Mouse (Mus musculus): ENCODE measurements at regions not wholly inside any gene's neighbourhood (a gene's known extent, or its start where the extent isn't known, plus 50 kb on each side); places are given as distances from the start of the nearest gene placed in this dataset.

GRCm38 (mm10) chr13:83067496-83067895 lies 436.3 kb upstream of the Mef2c start:
- no peak for TF ChIP-seq GATA1 (IDR thresholded peaks at IDR 0.05; ENCODE audit: low read length)

DNA sequence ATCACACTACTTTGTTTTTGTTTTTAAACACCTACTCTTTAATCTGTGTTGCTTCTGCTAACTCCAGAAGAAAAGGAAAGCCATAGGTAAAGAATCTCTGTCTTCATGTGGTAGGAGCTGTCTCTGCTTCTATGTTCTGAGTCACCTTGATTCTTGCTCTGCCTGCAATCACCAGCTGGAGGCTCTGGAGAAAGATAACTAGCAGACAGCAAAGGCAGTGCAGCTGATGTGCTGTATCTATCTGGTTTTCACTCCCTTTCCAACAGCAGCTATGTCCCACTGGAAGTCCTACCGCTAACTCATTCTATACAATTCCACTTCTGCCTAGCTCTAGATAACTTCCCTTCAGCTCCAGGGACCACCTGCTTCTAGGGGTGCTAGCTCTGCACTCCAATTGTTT lies 435.2 kb upstream of the Mef2c start:
- no peak for TF ChIP-seq GATA1 (IDR thresholded peaks at IDR 0.05; ENCODE audit: low read length)

DNA sequence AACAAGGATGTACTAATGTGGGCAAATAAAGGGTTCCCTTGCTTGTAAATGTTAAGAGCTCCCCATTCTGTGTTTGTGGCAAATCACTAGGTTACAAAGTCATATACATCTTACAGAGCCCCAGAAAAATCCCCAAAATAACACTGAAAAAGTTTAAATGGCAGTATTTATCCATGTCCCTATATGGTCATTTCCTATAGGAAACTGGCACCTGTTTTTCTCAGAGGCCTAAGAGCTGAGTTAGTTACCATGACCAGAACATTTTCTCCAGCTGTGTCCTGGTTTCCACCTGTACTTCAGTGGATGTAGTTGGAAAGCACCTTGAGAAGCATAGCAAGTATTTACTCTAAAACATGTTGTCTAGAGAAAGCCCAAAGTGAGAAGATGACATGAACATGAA lies 434.5 kb upstream of the Mef2c start:
- no peak for TF ChIP-seq GATA1 (IDR thresholded peaks at IDR 0.05; ENCODE audit: low read length)

- TF ChIP-seq GATA1 (IDR thresholded peaks at IDR 0.05; ENCODE audit: low read length), result no peak
Observed at GRCm38 (mm10) chr13:83072073-83072472, 431.8 kb upstream of the Mef2c start.

DNA sequence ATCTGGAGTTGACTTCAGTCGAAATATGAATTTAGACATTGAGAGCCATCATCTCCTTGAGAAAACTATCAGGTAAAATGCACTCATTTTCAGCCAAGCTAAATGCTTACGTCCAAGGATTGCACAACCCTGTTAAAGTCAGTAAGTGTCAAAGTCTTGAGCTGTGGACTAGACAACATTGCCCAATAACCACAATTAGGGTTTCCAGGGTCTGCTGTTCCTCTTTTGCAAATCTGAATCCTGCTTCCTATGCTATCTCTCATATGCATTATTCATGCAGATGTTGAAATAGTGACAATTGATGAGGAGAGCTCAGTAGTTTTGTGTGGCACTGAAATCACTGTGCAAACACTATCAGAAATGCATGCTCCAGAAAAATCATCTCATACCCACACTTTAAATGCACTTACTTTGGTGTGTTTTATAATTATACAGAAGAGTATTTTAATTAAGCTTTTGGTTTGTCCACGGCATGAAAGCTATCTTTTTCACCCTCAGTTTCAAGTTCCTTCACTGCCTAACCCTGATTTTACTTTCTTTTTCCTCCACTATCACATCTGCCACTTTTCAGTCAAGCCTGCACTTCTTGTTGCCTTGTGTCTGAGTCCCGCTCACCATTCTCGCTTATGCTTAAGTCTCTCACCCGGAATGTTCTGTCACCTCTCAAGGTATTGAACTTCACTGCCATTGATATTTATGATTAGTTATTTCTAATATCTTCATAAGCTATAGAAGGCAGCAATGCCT lies 429.4 kb upstream of the Mef2c start:
- no peak for TF ChIP-seq GATA1 (IDR thresholded peaks at IDR 0.05; ENCODE audit: low read length)

DNA sequence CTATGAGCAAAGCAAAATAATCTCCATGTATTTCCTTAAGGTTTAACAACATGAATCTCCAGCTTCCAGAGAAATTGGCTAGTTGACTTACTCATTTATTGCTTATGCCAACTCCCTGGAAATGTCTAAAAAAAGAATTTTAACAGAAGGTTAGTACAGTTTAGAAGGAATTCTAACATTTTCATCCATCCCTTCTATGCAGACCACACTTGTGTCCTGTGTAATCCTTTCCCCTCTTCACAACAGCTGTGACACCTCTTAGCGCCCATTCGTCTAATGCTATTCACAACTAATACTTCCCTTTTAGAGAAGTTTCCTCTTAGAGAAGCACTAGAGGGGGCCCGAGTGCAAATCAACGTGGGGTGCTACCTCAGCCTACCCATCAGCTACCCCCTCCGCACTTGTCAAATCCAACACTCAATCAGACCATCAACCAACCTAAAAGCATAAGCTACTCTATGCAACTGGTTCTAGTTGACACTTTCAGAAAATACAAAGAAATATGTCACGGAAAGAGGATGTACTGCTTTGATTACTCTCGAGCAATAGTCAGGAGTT lies 428.4 kb upstream of the Mef2c start:
- TF ChIP-seq GATA1 (IDR thresholded peaks at IDR 0.05; ENCODE audit: low read length), result no peak

- no peak for TF ChIP-seq GATA1 (IDR thresholded peaks at IDR 0.05; ENCODE audit: low read length)
Observed at GRCm38 (mm10) chr13:83076611-83077010, 427.2 kb upstream of the Mef2c start.

- no peak for TF ChIP-seq GATA1 (IDR thresholded peaks at IDR 0.05; ENCODE audit: low read length)
Observed at GRCm38 (mm10) chr13:83077085-83077484, 426.7 kb upstream of the Mef2c start.

DNA sequence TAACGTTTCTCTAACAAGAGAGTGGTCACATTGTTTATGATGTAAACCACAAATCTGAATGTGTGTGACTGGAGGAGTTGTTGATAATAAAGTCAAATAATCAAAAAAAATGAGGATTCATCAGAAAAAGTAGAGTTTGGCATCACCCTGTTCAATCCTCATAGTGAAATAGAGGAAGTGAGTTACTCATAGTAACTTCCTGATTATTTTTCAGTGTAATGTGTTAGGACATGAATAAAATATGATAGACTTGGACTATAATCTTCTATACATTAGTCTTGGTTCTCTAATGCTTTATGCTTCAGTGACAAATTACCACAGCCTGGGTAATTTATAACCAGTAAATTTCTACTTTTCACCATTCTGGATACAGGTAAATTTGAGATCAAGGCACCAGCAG lies 424.5 kb upstream of the Mef2c start:
- TF ChIP-seq GATA1 (IDR thresholded peaks at IDR 0.05; ENCODE audit: low read length), result no peak

GRCm38 (mm10) chr13:83084948-83085347 lies 418.9 kb upstream of the Mef2c start:
- no peak for TF ChIP-seq GATA1 (IDR thresholded peaks at IDR 0.05; ENCODE audit: low read length)

DNA sequence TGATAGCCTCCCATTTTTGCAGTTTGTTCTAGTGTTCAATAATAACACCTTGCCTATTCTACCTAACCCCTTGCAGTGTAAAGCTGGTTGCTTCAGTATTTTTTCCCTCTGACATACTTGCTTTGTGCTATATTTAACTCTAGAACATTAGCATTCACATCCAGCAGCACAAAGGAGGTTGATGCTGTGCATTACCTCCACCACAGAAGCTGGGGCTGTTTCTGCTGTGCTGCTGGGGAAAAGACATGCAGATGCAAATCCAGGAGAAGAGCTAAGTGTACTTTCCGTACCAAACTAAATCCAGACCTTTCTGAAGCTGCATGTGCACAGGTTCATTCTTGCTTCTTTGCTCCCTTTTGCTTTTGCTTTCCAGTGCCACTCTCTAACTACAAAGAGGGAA lies 403.9 kb upstream of the Mef2c start:
- TF ChIP-seq GATA1 (IDR thresholded peaks at IDR 0.05; ENCODE audit: low read length), result no peak

- no peak for TF ChIP-seq GATA1 (IDR thresholded peaks at IDR 0.05; ENCODE audit: low read length)
Observed at GRCm38 (mm10) chr13:83110610-83111009, 393.2 kb upstream of the Mef2c start.

GRCm38 (mm10) chr13:83111503-83111902 lies 392.3 kb upstream of the Mef2c start:
- TF ChIP-seq GATA1 (IDR thresholded peaks at IDR 0.05; ENCODE audit: low read length), result no peak

DNA sequence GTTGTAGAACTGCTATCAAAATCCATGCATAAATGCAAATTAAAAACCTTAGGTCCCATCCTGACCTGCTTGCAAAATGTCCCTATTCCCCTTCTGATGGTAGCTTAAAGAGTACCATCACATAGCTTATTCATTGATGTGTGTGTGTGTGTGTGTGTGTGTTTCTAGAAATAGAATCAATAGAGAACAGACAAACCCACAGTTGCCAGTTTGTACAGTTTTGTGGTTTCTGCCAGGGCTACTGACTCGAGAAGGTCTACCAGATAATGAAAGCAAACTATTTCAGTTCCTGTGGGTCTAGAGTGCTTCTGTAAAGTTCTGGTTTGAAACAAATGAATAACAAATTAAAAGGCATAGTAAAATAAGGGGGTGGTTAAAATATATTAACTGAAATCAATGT lies 391.5 kb upstream of the Mef2c start:
- no peak for TF ChIP-seq GATA1 (IDR thresholded peaks at IDR 0.05; ENCODE audit: low read length)

- TF ChIP-seq GATA1 (IDR thresholded peaks at IDR 0.05; ENCODE audit: low read length), result no peak
Observed at GRCm38 (mm10) chr13:83112741-83113140, 391.1 kb upstream of the Mef2c start.

- no peak for TF ChIP-seq GATA1 (IDR thresholded peaks at IDR 0.05; ENCODE audit: low read length)
Observed at GRCm38 (mm10) chr13:83113808-83114207, 390.0 kb upstream of the Mef2c start.

DNA sequence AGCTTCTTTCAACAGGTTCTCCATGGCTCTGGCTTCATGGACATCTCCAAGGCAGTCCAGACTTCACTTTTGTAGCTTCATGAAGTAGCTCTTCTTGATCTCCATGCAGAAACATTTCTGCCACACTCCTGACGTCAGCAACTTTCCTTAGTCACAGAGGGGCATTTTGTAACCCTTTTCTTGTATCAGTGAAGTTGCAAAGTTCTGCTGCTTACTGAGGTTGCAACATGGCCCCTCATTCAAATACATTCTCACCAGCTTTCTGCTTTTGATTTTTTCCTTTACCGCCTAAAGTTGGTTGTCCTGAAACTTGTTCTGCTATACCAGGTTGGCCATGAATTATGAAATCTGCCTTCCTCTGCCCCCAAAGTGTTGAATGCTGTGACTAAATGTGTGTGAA lies 389.4 kb upstream of the Mef2c start:
- no peak for TF ChIP-seq GATA1 (IDR thresholded peaks at IDR 0.05; ENCODE audit: low read length)
